Mouse (Mus musculus) mature B cell (primary cell): ENCODE results near the gene Ccdc149.

ENCODE experiments used
- in situ Hi-C: fragments of 300-500 bp; cut with MboI; formaldehyde crosslinking; loops from 2 replicates; pipeline ENCODE4 v1.14.3; 2019

Gene Ccdc149

GRCm38 (mm10) chr5:52470991-52471801, at the start of gene Ccdc149:
Gene Ccdc149 (minus strand): TSS chr5:52471521.
- in situ Hi-C loops: no loop called here

- in situ Hi-C loops: no loop called here
These were observed 48.6 kb upstream of the Ccdc149 start for GRCm38 (mm10) chr5:52519921-52520320.

GRCm38 (mm10) chr5:52516072-52516476, 44.8 kb upstream of the Ccdc149 start:
- in situ Hi-C loops: no loop called here

GRCm38 (mm10) chr5:52515246-52516021, 44.1 kb upstream of the Ccdc149 start:
- in situ Hi-C loops: no loop called here

GRCm38 (mm10) chr5:52511089-52511488, 39.8 kb upstream of the Ccdc149 start:
- in situ Hi-C loops: no loop called here

- in situ Hi-C loops: no loop called here
These were observed 38.1 kb upstream of the Ccdc149 start for GRCm38 (mm10) chr5:52509416-52509815.

- in situ Hi-C loops: no loop called here
These were observed 33.3 kb upstream of the Ccdc149 start for GRCm38 (mm10) chr5:52504666-52505065.

- in situ Hi-C loops: no loop called here
These were observed 32.8 kb upstream of the Ccdc149 start for GRCm38 (mm10) chr5:52504148-52504547.

- in situ Hi-C loops: no loop called here
These were observed 24.4 kb upstream of the Ccdc149 start for GRCm38 (mm10) chr5:52495671-52496070.

GRCm38 (mm10) chr5:52491496-52491895, 20.2 kb upstream of the Ccdc149 start:
- in situ Hi-C loops: no loop called here

- in situ Hi-C loops: no loop called here
These were observed 16.5 kb upstream of the Ccdc149 start for GRCm38 (mm10) chr5:52487559-52488430.

- in situ Hi-C loops: no loop called here
These were observed 5.5 kb upstream of the Ccdc149 start for GRCm38 (mm10) chr5:52476826-52477225.

- in situ Hi-C loops: no loop called here
These were observed 5.0 kb upstream of the Ccdc149 start for GRCm38 (mm10) chr5:52476292-52476701.

- in situ Hi-C loops: no loop called here
These were observed 2.7 kb upstream of the Ccdc149 start for GRCm38 (mm10) chr5:52473988-52474387.

GRCm38 (mm10) chr5:52470551-52470950, 770 bp downstream of the Ccdc149 start:
- in situ Hi-C loops: no loop called here

- in situ Hi-C loops: no loop called here
These were observed 3.5 kb downstream of the Ccdc149 start for GRCm38 (mm10) chr5:52467841-52468240.

GRCm38 (mm10) chr5:52462447-52462846, 8.9 kb downstream of the Ccdc149 start:
- in situ Hi-C loops: no loop called here

GRCm38 (mm10) chr5:52461434-52462124, 9.7 kb downstream of the Ccdc149 start:
- in situ Hi-C loops: no loop called here

GRCm38 (mm10) chr5:52459308-52459707, 12.0 kb downstream of the Ccdc149 start:
- in situ Hi-C loops: no loop called here

GRCm38 (mm10) chr5:52457154-52457553, 14.2 kb downstream of the Ccdc149 start:
- in situ Hi-C loops: no loop called here

GRCm38 (mm10) chr5:52450821-52451220, 20.5 kb downstream of the Ccdc149 start:
- in situ Hi-C loops: no loop called here
